Comparison of ENCODE assay signal across 23 mouse cellular contexts in the genomic region with DNA sequence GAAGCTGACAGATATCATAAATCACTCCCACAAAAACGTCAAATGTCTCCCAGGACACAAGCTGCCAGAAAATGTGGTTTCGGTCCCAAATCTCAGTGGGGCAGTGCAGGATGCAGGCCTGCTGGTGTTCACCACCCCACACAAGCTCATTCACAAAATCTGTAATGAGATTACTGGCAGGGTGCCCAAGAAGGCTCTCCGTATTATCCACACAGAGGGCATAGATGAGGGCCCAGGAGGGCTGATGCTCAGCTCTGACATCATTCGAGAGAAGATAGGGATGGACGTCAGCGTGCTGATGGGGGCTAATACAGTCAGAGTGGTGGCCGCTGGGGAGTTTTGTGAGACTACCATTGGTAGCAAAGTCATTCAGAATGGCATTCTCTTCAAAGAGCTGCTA.
DNase-seq lines count a peak whose midpoint lies in the region; ATAC-seq lines count a peak whose summit lies in the region.
"Had no signal": no experiment of that assay in that cellular context is flagged by ENCODE, and none has a peak within 500 bp of the region (broad histone marks: within the 10 kb centered on the region; RNA-seq: fewer than 3 reads in every experiment).

No protein-coding gene starts in this region.

- no peak overlapping the region for H3K4me2 ChIP-seq in kidney, embryonic 15.5 days
- H3K4me2 ChIP-seq in neural tube, embryonic 14.5 days (ENCODE audit: low read depth, low read length): no peak overlapping the region
- H3K4me2 ChIP-seq in neural tube, embryonic 15.5 days: no peak overlapping the region
- H3K4me2 ChIP-seq: limb, embryonic 12.5 days; liver, embryonic 11.5 days had no signal

- ATAC-seq in kidney, embryonic 15.5 days (replicated peaks; ENCODE audit: low FRiP score): no peak
- peak; percentile 82; the same call in 1 of the 2 replicates for ATAC-seq in neural tube, embryonic 14.5 days (ENCODE audit: low read depth)
- no peak for ATAC-seq in neural tube, embryonic 15.5 days (ENCODE audit: low FRiP score)
- ATAC-seq: forebrain, embryonic 16.5 days; inflammation-experienced regulatory T-cells, adult 6 months; liver, postnatal 0 days; lung, postnatal 0 days; midbrain, embryonic 16.5 days had no signal

- H3K9ac ChIP-seq in kidney, embryonic 15.5 days: no peak overlapping the region
- no peak overlapping the region for H3K9ac ChIP-seq in neural tube, embryonic 14.5 days (replicated peaks; ENCODE audit: low read depth, low read length)
- H3K9ac ChIP-seq in neural tube, embryonic 15.5 days (replicated peaks): no peak overlapping the region
- H3K9ac ChIP-seq: limb, embryonic 12.5 days; liver, postnatal 0 days had no signal

- no peak overlapping the region for H3K4me3 ChIP-seq in kidney, embryonic 15.5 days (replicated peaks)
- H3K4me3 ChIP-seq in neural tube, embryonic 14.5 days (ENCODE audit: low read depth, low read length): no peak overlapping the region
- H3K4me3 ChIP-seq in neural tube, embryonic 15.5 days (replicated peaks): no peak overlapping the region
- H3K4me3 ChIP-seq: forebrain, embryonic 10.5 days; layer of hippocampus, adult 2 months; limb, embryonic 12.5 days had no signal

- no peaks in the 10 kb centered on the region for H3K9me3 ChIP-seq in kidney, embryonic 15.5 days (replicated peaks)
- H3K9me3 ChIP-seq in neural tube, embryonic 14.5 days (ENCODE audit: control insufficient read depth, low read length): no peaks in the 10 kb centered on the region
- H3K9me3 ChIP-seq in neural tube, embryonic 15.5 days (replicated peaks): no peaks in the 10 kb centered on the region
- H3K9me3 ChIP-seq: forebrain, embryonic 10.5 days; limb, embryonic 12.5 days had no signal

- H3K27me3 ChIP-seq in kidney, embryonic 15.5 days: no peaks in the 10 kb centered on the region
- H3K27me3 ChIP-seq in neural tube, embryonic 14.5 days (ENCODE audit: control insufficient read depth, insufficient read depth, low read length): no peaks in the 10 kb centered on the region
- H3K27me3 ChIP-seq in neural tube, embryonic 15.5 days (replicated peaks): no peaks in the 10 kb centered on the region
- H3K27me3 ChIP-seq: limb, embryonic 12.5 days had no signal

- no peak overlapping the region for H3K27ac ChIP-seq in kidney, embryonic 15.5 days
- no peak overlapping the region for H3K27ac ChIP-seq in neural tube, embryonic 14.5 days (ENCODE audit: low read depth, low read length)
- H3K27ac ChIP-seq in neural tube, embryonic 15.5 days (replicated peaks): no peak overlapping the region
- H3K27ac ChIP-seq: forebrain, embryonic 10.5 days; kidney, postnatal 0 days; layer of hippocampus, adult 2 months; limb, embryonic 12.5 days had no signal

- H3K4me1 ChIP-seq in kidney, embryonic 15.5 days: no peaks in the 10 kb centered on the region
- no peaks in the 10 kb centered on the region for H3K4me1 ChIP-seq in neural tube, embryonic 14.5 days (ENCODE audit: control insufficient read depth, insufficient read depth, low read length)
- no peaks in the 10 kb centered on the region for H3K4me1 ChIP-seq in neural tube, embryonic 15.5 days
- H3K4me1 ChIP-seq: limb, embryonic 12.5 days had no signal

- no peaks in the 10 kb centered on the region for H3K36me3 ChIP-seq in kidney, embryonic 15.5 days
- H3K36me3 ChIP-seq in neural tube, embryonic 14.5 days (ENCODE audit: control insufficient read depth, insufficient read depth, low read length): no peaks in the 10 kb centered on the region
- H3K36me3 ChIP-seq in neural tube, embryonic 15.5 days: no peaks in the 10 kb centered on the region
- H3K36me3 ChIP-seq: forebrain, embryonic 10.5 days; limb, embryonic 12.5 days had no signal

- 79% methylated on average over 7 of the region's 7 CpGs for WGBS in kidney, embryonic 15.5 days
- WGBS in neural tube, embryonic 14.5 days: 58% methylated on average over 7 of the region's 7 CpGs
- 63% methylated on average over 7 of the region's 7 CpGs for WGBS in neural tube, embryonic 15.5 days

- DNase-seq in cerebellum, postnatal 14 days: peak; percentile 28 to 47
- DNase-seq in cerebellum, adult 9-11 months: no peak
- DNase-seq in kidney, postnatal 10 days: peak; percentile 5
- DNase-seq in NIH3T3 (ENCODE audit: low read depth): peak; percentile 2
- DNase-seq in layer of hippocampus, adult 18-20 months (ENCODE audit: low spot score in 2 of 2): no peak
- DNase-seq: adrenal gland, postnatal 14 days; cerebellum, adult 9-10 months; gastrocnemius, postnatal 14 days; kidney, adult 18-20 months; liver, postnatal 0 days; thymus, postnatal 25 days had no signal

Comparison
In these comparisons a context has a peak if more than half of its experiments do, and no peak if none do; other contexts are left out.
1. DNase-seq: peak in cerebellum, postnatal 14 days (2 of 2), kidney, postnatal 10 days (single experiment) and NIH3T3 (single experiment); none in cerebellum, adult 9-11 months (single experiment) and layer of hippocampus, adult 18-20 months (0 of 2).